Mouse (Mus musculus) cortical plate, adult 2 months (tissue): ENCODE data around the gene Pafah1b3. TPM values are rescaled to one million over a fixed set of nuclear protein-coding genes. Genes with fewer than 3 reads are reported as not detected.
"Not testable (repeated sequence)": the region's sequence is repeated elsewhere in the genome, so short reads cannot be mapped to it uniquely, and the experiment has no call there.

Experiments used
- H3K27ac ChIP-seq: fragments of 200-500 bp; 2 replicates; pipeline ENCODE4 v1.5.1; 2012; ENCODE audit warnings: low read length, control low read depth, inconsistent platforms; ENCODE audit not compliant: insufficient read depth
- H3K4me1 ChIP-seq: fragments of 200-500 bp; 2 replicates; pipeline ENCODE4 v1.6.1; 2011; ENCODE audit warnings: low read length; ENCODE audit not compliant: control insufficient read depth, insufficient read depth
- H3K4me3 ChIP-seq: fragments of 200-500 bp; 2 replicates; pipeline ENCODE4 v1.5.1; 2011; ENCODE audit warnings: mild to moderate bottlenecking, low read length, control low read depth; ENCODE audit not compliant: insufficient read depth
- CTCF ChIP-seq: fragments of 200-500 bp; IDR thresholded peaks from 2 replicates; pipeline ENCODE4 v1.5.1; 2011; ENCODE audit warnings: mild to moderate bottlenecking, control low read depth, low read length; ENCODE audit not compliant: insufficient read depth; ENCODE audit errors: extremely low read depth
- POLR2A ChIP-seq: fragments of 200-500 bp; IDR thresholded peaks from 2 replicates; pipeline ENCODE4 v1.6.1; 2011; ENCODE audit warnings: mild to moderate bottlenecking, low read length, control low read depth; ENCODE audit not compliant: insufficient read depth; ENCODE audit errors: extremely low read depth
- polyA plus RNA-seq: library from polyadenylated mRNA; depleted of rRNA; stranded (reverse); fragments of >200 nt; gene quantifications from 2 replicates; pipeline ENCODE4 v1.2.3, GENCODE M21; 2012

Pafah1b3 gene
- polyA plus RNA-seq, 1 experiment: 20.5 TPM

DNA sequence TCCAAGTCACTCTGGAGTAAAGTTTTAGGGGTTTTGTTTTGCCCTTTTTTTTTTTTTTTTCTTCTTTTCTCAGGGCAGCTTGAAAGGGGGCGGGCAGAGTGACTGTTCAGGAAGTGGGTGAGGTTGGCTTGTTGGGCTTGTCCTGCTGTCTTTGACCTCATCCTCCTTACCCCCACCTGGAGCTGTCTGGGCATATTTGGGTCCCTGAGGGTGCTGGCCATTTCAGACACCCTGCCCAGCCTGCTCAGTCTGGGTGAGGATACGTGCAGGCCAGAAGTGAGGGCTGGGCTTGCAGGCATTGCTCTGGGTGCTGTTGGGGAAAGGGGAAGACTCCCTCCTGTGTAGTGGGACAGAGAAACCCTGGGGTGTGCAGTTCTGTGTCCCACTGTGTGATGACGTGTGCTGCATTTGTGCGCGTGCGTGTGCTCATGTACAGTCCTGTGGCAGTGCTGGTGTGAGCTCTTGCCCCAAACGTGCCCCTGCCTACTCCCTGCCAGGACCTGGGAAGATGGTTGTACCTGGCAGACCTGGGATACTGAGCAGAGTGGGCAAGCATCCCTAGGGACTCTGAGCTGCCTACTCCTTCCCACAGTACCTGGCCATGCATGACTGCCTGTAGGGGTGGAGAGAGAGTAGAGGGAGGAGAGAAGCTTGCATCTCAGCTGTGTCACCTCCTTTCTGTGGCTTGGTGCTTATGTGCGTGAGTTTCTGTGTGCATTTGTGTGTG is 28.1 kb downstream of the Pafah1b3 start:
- TF ChIP-seq CTCF: no peak
- TF ChIP-seq POLR2A: no peak
- no peak overlapping the region for H3K27ac ChIP-seq
- peaks cover 13% of the 10 kb centered on the region for H3K4me1 ChIP-seq
- H3K4me3 ChIP-seq: peak overlapping the region; percentile 82; the same call in 1 of the 2 replicates

DNA sequence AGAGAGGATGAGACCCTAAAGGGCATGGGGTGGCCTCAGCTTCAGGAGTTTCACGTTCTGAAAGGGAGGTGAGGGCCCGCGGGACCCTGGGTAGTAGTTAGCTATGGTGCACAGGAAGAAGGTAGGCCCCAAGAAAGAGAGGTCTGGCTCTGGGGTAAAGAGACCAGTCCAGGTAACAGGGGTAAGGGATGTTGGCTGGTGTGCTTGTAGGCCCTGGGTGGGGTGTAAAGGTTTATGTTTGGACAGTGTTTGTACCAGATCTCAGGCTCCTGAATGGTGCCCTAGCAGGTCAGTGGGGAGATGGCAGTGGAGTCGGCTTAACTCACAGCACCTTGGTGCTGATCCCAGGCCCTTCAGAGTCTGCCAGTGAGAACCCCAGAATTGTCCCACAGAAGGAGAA is 28.8 kb downstream of the Pafah1b3 start:
- no peak for TF ChIP-seq POLR2A
- TF ChIP-seq CTCF: no peak
- Histone ChIP-seq H3K4me1 (peaks cover 7% of the 10 kb centered on the region), H3K27ac (no peak overlapping the region), H3K4me3 (peak overlapping the region; percentile 82)

GRCm38 (mm10) chr7:25268588-25268987 is 29.2 kb downstream of the Pafah1b3 start:
- Histone ChIP-seq H3K27ac (no peak overlapping the region), H3K4me1 (peaks cover 7% of the 10 kb centered on the region), H3K4me3 (peak overlapping the region; percentile 82)
- TF ChIP-seq POLR2A (no peak), CTCF (no peak)

- Histone ChIP-seq H3K4me3 (peak overlapping the region; percentile 82), H3K4me1 (peaks cover 7% of the 10 kb centered on the region), H3K27ac (peak overlapping the region; percentile 91)
- TF ChIP-seq CTCF (no peak), POLR2A (no peak)
These were observed 29.9 kb downstream of the Pafah1b3 start for GRCm38 (mm10) chr7:25267751-25268463.

DNA sequence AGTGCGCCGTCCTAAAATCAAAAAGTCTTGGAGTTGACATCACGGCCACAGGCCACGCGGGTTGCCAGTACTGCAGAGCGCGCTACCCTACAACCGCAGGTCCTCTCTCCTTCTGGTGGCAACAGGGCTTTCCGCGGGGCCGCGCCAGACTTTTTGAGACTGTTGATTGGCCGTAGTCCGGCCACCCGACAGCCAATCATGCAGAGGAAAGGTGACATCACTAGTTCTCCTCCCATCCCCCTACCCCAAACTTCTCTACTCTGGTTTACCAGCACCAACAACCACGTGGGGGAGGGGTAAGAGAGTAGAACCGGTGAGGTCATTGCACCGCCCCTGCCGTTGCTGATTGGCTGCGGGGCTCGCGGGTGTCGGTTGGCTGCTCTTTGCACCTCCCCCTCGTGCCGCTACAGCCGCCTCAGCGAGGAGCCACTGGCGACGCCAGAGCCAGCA is 30.5 kb downstream of the Pafah1b3 start, which contains the start of gene Cic:
Gene Cic, plus strand, starts transcription at position 404 of the 450 bp plus-strand sequence.
- Histone ChIP-seq H3K4me3 (peak within 1 kb of the TSS; percentile 82), H3K27ac (peak within 1 kb of the TSS; percentile 91), H3K4me1 (peaks cover 7% of the 10 kb centered on the region)
- TF ChIP-seq POLR2A: no peak; the same call in 1 of the 2 replicates
- TF ChIP-seq CTCF: no peak

DNA sequence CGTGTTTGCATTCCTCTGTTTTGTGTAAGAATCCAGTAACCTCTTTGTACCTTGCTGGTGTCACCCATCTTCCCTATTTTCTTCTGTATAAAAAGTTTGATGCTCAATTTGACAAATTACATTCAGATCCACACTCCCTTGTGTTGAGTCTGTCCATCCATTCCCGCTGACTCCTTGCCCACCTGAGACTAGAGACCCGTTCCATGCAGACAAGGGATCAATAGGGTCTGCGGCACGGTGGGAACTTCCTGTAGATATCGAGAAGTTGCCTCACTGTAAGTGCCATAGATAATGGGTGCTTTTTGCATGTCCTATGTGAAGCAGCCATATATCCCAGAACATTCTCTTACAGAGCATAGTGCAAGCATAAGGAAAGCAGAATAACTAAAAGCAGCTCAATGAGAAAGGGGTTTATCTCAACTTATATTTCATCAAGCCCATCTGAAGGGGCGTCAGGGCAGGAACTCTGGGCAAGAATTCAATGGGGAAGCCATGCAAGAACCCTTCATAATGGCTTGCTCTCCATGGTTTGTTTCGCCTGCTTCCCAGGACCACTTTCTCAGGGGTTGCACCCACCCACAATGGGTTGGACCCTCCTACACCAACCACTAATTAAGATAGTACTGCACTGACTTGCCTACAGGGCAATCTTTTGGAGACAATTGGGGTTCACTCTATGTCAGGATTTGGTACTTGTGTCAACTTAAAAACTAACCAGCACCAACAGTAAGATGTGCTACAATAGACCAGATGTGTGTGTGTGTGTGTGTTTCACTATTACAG is 31.4 kb downstream of the Pafah1b3 start:
- TF ChIP-seq POLR2A (no peak), CTCF (no peak)
- Histone ChIP-seq H3K4me1 (peaks cover 7% of the 10 kb centered on the region), H3K27ac (no peak overlapping the region), H3K4me3 (no peak overlapping the region)

DNA sequence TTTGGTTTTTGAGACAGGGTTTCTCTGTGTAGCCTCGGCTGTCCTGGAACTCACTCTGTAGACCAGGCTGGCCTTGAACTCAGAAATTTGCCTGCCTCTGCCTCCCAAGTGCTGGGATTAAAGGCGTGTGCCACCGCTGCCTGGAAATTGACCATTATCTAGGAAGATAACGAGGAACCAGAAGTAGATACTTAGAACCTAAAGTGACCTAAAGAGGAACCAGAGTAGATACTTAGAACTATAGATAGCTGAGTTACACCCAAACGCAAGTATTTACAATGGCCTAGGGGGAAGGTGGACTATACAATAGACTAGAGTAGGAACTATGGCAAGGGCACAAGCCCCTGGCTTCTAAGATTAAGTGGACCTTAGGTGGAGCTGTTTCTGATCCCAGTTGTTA is 32.0 kb downstream of the Pafah1b3 start:
- H3K27ac ChIP-seq, H3K4me1 ChIP-seq, H3K4me3 ChIP-seq: not testable (repeated sequence)

DNA sequence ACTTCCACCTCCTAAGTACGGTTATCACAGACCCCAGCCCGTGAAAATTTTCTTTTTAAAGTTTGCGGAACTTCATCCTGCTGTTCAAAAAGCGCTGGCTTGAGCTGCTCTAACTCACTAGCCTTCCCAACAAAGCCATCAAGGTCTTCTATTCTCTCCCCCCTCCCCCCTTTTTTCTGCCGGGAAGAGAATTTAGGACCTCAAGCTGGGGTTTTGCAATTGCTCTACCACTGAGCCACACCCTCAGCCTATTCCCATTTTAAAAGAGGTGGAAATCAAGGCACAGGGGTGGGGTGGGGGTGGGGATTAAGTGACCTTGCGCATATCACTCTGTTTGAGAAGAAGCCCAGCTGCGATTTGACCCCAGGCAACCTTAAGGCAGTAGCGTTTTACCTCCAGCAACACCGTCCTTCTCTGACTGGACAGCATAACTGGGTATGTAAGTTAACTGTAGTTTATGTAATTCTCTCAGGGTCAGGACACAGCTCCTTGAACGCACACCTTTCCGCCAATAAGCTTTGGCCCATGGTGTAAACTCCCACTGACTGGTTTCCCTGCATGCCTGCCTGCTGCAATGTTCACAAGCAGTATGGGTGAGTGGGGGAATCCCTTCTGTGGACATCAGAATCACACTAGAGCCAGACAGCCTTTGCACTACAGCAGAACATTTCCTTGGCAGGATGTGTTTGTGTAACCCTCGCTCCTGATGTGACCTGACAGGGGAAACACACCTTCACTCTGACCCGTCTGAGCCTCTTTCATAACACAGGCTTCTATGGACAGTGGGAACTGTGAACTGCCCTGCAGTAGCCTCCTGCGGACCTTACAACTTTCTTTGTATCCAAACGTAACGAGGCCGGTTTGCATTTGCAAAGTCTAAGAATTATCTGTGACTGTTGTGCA is 33.6 kb downstream of the Pafah1b3 start:
- Histone ChIP-seq H3K27ac (no peak overlapping the region), H3K4me3 (no peak overlapping the region), H3K4me1 (peaks cover 1% of the 10 kb centered on the region; the same call in 1 of the 2 replicates)
- TF ChIP-seq CTCF (no peak), POLR2A (no peak)

DNA sequence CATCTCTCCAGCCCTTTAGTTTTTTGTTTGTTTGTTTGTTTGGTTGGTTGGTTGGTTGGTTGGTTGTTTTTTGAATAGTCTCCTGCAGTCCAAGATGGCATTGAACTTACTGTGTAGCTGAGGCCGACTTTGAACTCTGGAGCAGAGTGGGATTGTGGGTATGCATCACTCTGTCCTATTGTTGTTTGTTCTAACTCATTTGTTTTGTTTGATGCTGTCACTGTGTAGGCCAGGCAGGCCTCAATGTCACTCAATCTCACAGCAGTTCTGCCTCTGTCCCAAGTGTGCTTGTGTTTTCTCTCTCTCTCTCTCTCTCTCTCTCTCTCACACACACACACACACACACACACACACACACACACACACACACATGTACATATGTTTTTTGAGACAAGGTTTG is 35.9 kb downstream of the Pafah1b3 start:
- TF ChIP-seq POLR2A (no peak), CTCF (no peak)
- H3K27ac ChIP-seq: no peak overlapping the region
- no peaks in the 10 kb centered on the region for H3K4me1 ChIP-seq
- H3K4me3 ChIP-seq: no peak overlapping the region
